Mouse (Mus musculus): ENCODE results near the gene Utrn. TPM values are rescaled to one million over a fixed set of nuclear protein-coding genes. Genes with fewer than 3 reads are reported as not detected.

Utrn gene
- total RNA-seq, 2 experiments from 2014 or later: 38.3 to 42.6 TPM

DNA sequence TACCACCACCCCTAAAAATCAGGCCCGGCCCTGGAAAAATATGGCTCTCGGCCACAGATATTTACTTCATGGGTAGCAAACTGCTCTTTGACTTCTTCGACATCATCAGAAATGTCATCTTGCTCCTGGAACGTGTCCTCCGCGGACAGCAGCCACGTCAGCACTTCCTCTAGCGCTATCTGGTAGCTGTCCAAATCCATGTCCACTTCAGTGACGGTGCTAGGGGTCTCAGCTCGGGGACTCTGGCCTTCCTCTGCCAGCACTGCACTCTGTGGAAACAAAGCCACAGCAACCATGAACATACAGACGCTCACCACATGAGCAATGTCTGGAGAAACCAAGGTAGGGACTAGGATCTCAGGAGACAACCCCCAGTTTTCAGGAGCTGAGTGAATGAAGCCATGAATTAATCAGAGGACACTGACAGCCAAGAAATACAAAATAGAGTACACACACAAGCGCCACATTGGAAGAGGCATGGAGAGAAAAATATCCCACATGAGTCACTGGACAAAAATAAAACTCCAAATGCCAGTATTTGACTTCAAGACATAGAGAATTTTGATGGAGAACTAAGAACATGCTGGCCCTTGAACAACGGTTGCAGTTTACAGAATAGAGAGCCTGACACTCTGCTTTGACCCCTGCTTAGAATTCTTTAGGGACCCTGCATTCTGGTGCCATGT lies 129.7 kb downstream of the Utrn start:
- DNase-seq (ENCODE audit: extremely low spot score in 1 of 2, low spot score in 1 of 2): no peak

DNA sequence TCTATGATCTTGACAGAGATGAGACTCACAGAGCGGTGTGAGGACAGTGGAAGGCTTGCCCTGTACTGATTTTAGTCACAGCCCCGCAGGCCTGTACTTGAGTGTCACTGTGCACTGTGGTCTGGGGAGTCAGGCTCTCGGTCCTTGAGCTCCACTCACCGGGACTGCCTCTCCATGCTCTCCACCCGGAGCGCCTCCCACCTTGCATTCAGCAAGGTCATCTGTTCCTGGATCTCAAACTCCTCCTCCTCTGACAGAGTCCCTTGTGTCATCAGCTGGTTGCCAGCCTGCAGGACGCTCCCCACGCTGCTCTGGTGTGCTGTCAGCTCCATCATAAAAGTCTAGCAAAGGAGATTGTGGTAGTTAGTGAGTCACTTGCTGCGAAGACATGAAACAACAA lies 131.2 kb downstream of the Utrn start:
- no peak for DNase-seq (ENCODE audit: extremely low spot score in 1 of 2, low spot score in 1 of 2)

DNA sequence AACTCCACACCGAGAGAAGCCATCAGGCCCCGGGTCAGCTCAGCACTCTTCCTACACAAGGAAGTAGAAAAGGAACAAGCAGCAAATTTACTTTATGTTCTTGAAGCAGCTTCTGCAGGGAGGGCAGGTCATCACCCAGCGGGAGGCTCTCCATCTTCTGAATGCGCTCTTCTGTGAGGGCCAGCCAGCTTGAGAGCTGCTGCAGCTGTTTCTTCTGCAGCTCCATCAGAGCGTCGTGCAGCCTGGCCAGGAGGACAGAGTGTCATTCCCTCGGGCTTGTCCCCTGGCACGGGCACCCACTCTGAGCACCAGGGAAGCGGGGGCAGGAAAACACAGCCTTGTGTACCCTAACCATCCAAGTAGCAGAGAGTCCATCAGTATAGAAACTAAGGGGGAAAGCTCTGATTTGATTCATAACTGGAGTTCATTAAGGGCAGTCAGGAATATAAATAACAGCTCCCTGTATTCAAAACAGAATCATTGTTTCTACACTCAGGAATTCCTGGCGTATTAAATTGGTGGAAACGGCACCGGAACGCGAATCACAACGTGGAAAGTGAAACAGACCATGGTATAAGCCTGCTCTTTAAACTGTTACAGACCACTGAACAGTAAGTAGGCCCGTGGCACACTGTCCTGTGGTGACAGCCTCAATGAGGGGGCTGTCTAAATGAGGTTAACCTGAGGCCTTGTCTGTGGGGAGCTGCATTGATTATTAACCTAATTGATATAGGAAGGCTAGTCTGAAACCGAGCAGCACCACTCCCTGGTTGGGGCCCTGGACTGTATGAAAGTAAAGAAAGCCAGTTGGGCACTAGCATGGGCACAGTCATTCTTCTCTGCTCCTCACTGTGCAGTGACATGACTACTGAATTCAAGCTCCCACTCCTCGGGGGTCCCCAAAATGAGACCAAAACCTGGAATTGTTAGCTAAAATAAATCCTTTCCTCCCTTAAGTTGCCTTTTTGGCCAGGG lies 132.0 kb downstream of the Utrn start:
- DNase-seq (ENCODE audit: extremely low spot score in 1 of 2, low spot score in 1 of 2): no peak

DNA sequence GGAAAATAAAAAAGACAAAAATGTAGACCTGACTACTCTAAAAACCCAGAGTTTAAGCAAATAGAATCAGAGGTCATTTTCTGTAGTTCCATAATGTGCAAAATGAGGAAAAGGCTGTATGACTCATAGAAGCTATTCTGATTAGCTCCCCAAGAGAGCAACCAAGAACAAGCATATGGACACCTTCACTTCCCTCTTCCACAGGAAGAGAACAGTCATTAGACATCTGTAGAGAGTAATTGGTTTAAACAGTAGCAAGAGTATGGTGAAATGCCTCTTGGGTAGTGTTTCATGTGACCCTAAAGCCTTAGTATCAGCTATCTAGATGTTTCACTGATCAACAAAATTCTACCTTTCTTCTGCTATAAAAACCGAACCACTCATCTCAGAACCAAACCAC lies 133.5 kb downstream of the Utrn start:
- DNase-seq (ENCODE audit: extremely low spot score in 1 of 2, low spot score in 1 of 2): no peak

DNA sequence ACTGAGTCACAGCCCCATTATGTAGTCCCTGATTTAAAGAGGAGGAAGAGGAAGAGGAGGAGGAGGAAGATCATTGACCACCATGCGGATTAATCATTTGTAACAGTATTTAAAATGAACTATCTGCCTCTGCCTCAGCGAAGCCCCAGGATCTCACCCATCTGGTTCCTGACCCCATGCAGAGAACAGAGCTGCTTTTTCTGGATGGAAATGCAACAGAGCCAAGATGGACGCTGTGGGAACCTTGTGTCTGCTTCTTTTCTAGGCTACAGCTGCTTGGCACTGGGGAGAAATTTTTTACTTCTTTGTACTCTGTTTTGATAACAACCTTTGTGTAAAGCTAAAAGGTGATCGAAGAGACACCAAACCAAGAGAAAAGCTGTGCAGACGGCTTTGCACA lies 137.7 kb downstream of the Utrn start:
- DNase-seq (ENCODE audit: extremely low spot score in 1 of 2, low spot score in 1 of 2): no peak

DNA sequence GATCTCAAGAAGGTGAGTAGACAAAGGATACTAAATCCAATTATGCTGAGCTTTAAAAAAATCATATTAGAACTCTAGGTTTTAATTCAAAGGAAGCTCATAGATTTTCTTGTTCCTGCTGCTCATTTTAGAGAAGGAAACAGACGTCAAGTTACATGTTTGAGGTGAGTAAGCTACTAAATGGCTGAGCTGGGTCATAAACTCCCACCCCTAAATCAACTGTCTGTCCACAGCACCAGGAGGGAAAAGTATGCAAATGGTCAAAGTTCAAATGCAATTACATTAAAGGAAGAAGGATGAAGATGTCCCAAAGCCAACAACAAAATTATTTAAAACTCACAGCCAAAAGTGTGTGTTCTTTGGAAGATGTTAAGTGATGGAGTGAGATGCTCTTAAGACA lies 139.5 kb downstream of the Utrn start:
- no peak for DNase-seq (ENCODE audit: extremely low spot score in 1 of 2, low spot score in 1 of 2)

DNA sequence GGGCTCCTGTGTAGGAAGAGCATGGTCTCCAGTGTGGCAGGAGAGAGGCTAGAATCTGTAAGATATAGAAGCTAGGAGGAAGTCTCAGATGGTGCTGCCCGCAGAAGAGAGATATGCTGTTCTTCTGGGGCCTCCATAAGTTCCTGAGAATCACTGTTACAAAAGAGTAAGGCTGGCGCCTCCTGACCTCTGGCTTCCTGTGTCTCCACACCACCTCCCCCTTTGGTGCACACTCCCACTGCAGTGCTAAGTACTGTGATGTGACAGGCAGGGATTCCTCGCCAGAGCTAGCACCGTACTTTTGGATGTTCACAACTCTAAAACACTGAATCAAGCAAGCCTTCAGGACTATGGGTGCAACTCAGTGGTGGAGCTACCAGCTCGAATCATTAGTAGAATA lies 140.1 kb downstream of the Utrn start:
- DNase-seq (ENCODE audit: extremely low spot score in 1 of 2, low spot score in 1 of 2): no peak

DNA sequence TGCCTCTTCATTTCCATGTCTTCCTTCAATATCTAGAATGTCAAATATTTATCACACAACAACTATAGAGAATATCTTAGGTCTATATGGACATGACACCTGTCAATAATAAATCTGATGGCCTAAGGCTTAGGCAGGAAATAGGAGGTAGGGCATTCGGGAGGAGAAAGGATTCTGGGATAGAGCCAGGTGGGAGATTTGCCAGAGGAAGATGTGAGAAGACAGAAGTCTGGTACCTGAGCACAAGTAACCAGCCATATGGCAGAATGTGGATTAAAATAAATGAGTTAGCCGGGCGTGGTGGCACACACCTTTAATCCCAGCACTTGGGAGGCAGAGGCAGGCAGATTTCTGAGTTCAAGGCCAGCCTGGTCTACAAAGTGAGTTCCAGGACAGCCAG lies 141.3 kb downstream of the Utrn start:
- no peak for DNase-seq (ENCODE audit: extremely low spot score in 1 of 2, low spot score in 1 of 2)

DNA sequence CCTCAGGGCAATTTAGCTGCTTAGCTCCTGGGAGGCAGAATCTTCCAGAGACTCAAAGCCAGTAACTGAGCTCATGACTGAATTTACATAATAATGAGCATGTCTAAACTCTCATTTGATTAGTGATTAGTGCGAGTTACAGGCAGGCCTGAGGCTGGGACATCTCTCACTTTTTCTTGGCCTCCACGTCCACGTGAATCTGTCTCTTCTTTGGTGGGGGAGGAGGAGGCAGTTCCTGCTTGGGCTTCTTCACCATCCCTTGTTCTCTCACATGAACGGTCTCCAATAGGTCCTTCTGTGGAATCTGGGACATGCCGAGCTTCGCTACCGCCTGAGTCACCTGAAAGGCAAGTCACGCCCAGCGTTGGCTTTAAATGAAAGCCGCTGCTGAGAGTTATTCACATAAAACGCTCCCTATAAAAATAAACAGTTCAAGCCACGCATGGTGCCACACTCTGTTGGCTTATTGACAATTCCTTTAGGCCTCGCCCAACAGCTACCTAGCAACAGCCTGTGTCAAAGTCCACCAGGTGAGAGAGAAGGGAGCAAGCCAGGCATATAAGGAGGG lies 143.0 kb downstream of the Utrn start:
- no peak for DNase-seq (ENCODE audit: extremely low spot score in 1 of 2, low spot score in 1 of 2)

DNA sequence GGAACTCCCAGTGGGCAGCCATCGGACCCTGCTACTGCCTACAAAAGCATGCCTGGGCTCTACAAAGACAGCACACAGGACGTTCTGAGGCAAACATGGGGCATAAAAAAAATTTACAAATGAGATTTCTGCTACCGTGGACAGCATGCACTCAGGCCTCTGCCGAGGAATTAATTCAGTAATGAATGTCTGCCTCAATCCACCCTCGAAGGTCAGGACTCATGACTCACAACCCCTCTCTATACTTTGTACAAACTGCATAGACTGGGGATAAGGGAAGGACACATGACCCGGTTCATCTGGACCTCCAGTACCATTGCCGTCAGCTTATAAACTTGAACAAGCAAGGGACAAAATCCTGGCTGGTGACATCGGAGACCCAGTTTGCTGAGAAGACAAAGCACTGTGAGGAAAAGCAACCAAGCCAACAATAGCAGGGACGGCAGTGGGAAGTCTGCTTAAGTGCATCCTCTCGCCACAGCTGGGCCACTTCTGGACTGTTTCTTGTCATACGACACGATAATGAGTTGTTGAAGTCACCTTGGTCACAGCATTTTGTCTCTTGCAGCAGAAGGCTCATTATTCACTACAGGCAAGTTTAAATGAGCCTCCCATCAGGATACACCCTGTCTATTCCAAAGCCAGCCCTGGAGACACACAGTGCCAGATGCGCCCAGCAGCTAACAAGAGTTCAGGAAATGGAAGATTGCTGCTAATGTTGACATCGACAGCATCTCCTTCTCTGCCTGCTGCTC lies 144.7 kb downstream of the Utrn start:
- no peak for DNase-seq (ENCODE audit: extremely low spot score in 1 of 2, low spot score in 1 of 2)

DNA sequence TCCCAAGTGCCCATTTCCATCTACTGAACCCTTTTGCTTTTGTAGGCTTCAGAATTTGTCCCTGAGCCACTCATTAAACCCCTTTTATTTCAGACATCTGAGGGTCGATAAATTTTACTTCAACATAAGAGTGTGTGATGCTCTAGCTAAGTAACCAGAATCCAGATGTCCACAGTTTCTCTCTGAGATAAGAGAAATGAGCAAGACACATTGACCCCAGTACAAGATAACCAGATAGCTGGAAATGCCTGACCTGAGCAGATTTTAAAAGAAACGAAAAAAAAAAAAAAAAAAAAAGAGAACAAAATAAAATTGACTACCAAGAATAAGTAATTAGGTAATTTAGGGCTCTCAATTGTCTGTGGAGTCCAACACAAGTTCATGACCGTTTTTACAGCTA lies 145.9 kb downstream of the Utrn start:
- no peak for DNase-seq (ENCODE audit: extremely low spot score in 1 of 2, low spot score in 1 of 2)

DNA sequence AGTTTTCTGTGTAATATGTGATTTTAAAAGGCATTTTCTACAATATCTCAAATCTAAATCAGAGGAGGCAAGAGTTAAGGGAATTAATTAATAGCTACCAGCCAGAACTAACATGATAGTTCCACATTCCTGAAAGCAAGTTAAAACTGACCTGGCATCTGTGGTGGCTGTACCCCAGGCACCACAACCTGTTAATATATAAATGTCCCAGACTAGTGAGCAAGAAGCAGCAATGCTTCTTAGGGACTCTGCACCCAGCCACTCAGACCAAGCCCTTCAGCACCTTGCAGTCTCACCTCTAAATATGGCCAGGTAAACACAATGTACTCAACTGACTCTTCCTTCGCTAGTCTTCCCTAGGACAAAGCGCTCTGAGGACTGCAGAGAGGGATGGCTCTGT lies 147.1 kb downstream of the Utrn start:
- no peak for DNase-seq (ENCODE audit: extremely low spot score in 1 of 2, low spot score in 1 of 2)

DNA sequence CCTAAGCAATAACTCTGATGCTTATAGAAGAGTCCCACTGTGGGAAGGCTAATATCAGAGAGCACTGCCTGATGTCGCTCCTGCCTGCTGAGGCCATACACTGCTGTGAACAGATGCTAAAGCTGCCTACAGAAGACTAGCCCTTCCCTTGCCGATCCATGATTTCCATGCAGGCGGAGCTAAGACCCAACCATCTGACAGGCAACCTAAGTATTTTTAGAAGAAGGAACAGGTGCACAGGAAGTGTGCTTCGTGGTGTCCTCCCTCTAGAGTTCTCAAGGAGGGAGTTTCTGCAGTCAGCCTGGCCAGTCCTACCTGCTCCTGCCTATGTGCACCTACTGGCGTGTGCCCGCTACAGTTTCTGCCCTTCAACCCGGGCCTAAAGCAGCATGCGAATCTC lies 150.8 kb downstream of the Utrn start:
- DNase-seq (ENCODE audit: extremely low spot score in 1 of 2, low spot score in 1 of 2): no peak

DNA sequence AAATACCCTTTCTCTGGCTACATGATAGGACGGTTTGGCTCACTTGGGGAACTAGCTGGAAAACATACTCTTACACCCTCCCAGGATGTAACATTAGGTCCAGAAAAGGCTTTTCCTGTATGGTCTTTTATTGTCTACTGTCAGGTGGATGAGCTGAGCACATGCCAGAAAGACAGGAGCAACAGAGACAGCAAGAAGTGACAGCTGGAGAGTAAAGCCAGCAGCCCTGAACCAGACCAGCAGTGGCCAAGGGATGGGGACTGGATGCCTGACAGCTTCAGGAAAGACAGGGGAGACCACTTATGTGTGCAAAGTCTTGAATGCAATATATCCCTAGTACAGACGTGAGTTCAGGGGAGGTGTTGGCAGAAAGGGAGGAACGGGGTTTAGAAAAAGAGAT lies 151.8 kb downstream of the Utrn start:
- DNase-seq (ENCODE audit: extremely low spot score in 1 of 2, low spot score in 1 of 2): no peak

DNA sequence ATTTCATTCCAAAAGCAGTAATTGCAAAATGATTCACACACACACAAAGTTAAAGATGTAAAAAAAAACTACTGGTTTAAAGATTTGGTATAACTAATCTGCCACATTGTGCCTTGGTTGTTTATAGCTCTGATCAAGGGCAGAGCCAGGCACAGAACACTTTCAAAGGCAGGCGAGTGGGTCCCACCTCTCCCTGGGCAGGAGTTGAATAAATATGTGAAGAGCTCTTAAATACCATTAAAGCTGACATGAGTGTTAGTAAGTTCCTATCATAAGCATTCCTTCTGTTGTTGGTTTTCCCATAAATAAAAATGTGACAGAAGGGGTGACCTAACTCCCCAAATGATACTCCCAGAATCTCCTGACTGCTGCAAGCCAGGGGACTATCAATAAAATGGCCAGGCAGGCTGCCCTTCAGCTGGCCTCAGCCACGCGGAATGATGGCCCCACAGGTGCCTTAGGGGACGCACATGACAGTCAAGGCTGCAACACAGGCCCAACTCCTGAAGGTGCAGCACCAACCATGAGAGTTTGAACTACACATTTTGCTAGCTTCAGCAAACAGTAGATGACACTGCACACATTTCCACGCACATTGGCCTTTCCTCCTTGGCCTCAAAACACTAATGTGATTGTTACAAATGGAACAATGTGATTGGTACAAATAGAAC lies 152.4 kb downstream of the Utrn start:
- no peak for DNase-seq (ENCODE audit: extremely low spot score in 1 of 2, low spot score in 1 of 2)

DNA sequence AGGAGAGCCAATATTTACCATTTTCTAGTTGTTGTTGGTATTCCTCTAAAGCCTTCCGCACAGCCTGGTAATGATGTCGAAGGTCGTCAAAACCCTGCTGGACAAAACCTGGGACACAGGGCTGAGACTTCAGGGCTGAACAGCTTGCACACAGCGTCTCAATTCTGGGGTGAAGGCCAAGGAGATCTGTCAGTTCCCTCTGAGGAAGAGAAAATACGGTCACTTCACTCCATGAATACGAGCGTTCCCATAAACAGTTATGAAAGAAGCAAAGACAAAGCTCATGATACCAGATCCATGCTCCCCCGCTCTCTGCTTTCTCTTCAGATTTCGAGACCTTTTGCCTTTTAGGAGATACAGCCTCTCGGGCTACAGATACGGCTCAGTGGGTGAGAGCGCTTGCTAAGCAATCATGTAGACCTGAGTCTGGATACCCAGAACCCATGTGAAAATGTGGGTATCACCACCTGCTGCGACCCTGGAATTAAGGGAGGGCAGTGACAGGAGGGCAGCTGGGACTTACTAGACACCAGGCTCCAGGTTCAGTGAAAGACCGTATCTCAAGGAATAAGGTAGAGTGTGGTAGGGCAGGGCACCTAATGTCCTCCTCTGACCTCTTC lies 155.8 kb downstream of the Utrn start:
- DNase-seq (ENCODE audit: extremely low spot score in 1 of 2, low spot score in 1 of 2): no peak

DNA sequence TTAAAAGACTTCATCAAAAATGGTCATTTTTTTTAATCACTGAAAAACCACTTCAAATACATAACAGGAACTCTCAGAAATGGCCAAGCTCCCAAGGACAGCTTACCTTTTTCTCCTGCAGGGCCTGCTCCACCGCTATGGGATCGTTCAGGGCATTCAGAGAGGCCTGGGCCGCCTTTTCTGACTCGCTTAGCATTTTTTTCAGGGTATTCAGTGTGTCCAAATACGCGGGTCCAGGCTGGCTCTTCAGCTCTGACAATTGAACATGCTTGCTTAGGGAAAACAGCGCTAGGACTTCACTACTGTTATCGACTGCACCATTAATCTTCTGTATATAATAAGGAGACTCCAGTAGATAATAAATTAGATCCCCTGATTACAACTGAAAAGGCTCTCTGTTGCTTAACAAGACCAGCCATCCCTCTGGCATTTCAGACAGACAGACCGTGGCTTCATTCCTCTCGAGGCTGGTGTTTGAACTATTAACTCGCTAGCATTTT lies 157.8 kb downstream of the Utrn start:
- DNase-seq (ENCODE audit: extremely low spot score in 1 of 2, low spot score in 1 of 2): no peak

DNA sequence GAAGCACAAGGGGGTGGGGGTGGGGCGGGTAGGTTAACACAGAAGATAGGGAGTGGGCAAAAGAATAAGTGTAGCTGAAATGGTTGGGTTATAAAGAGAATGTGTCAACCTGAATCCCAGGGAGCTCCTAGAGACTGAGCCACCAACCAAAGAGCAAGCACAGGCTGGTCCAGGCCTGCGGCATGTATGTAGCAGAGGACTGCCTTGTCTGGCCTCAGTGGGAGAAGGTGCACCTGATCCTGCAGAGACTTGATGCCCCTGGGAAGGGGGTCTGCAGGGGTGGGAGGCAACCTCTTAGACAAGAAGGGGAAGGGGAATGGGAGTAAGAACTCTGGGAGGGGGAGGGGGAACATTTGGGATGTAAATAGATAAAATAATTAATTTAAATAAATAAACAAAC lies 162.6 kb downstream of the Utrn start:
- no peak for DNase-seq (ENCODE audit: extremely low spot score in 1 of 2, low spot score in 1 of 2)

DNA sequence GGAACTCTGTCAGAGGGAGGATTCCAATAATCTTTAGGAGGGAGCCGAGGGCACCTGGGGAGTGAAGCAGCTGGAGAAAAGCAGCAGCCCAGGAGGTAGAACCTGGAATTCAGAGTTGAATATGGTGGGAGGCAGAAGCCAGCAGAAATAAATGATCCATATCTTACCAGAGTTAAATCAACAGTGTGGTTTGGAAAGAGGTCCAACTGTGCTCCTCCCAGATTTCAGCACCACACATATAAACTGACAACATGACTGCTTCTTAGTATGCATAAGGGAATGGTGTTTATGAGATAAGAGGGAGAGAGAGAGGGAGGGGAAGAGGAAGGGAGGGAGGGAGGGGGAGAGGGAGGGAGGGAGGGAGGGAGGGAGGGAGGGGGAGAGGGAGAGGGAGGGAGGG lies 163.2 kb downstream of the Utrn start:
- no peak for DNase-seq (ENCODE audit: extremely low spot score in 1 of 2, low spot score in 1 of 2)

DNA sequence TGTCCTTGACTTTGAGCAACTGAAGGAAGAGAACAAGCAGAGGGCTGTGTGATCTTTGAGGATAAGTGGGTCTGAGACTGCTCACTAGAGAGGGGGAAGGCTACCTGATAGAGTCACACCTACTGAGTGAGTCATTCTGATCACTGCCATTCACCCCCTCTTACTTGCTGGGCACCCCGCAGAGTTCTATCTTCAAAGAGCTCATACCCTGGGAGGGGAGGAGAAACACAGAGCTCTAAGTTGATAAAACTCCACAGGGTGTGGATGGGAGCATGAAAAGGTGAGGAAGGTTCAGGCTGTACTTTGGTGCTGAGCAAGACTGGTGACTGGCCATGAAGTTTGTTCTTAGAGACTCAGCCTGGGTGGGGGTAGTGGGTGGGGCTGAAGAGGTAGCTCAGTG lies 164.9 kb downstream of the Utrn start:
- DNase-seq (ENCODE audit: extremely low spot score in 1 of 2, low spot score in 1 of 2): no peak
